Mouse (Mus musculus): ENCODE data around the gene Ptdss2.

GRCm38 (mm10) chr7:141169300-141169699 lies 47.1 kb downstream of the Ptdss2 start:
- TF ChIP-seq CTCF (IDR thresholded peaks at IDR 0.05; ENCODE audit: borderline replicate concordance, insufficient read depth, low read length) (no peak), POLR2A (IDR thresholded peaks at IDR 0.05; ENCODE audit: low read depth, low read length) (no peak)
